Mouse (Mus musculus): Measurements from ENCODE around the gene Top3a.

GRCm38 (mm10) chr11:60779673-60780189 is 2.6 kb upstream of the Top3a start:
- TF ChIP-seq CTCF (IDR thresholded peaks at IDR 0.05; ENCODE audit: borderline replicate concordance, extremely low read depth, insufficient read depth, insufficient read length), result no peak
- TF ChIP-seq POLR2A (IDR thresholded peaks at IDR 0.05; ENCODE audit: borderline replicate concordance, extremely low read depth, insufficient read depth, insufficient read length, poor library complexity, severe bottlenecking), result no peak

All from brain, embryonic 14.5 days (tissue).